Mouse (Mus musculus) stomach, postnatal 0 days (tissue): Measurements from ENCODE around the gene Rpap1. TPM values are rescaled to one million over a fixed set of nuclear protein-coding genes. Genes with fewer than 3 reads are reported as not detected.

Source experiments
- ATAC-seq: fragments of 200-750 bp; cut with Nextera tagmentation; 2 replicates; pipeline ENCODE4 v1.8.0; 2017; ENCODE audit not compliant: low FRiP score, low TSS enrichment
- DNase-seq: peaks from one replicate; pipeline ENCODE4 v3.0.0-alpha.2; 2016; ENCODE audit warnings: low spot score
- H3K27ac ChIP-seq: fragments of 300-500 bp; sonication (generic); replicated peaks from 2 replicates; pipeline ENCODE4 v1.5.1; 2014; ENCODE audit warnings: mild to moderate bottlenecking, control low read depth
- H3K27me3 ChIP-seq: fragments of 300-500 bp; sonication (generic); 2 replicates; pipeline ENCODE4 v1.6.1; 2014; ENCODE audit warnings: low read length; ENCODE audit not compliant: control insufficient read depth, insufficient read depth
- H3K36me3 ChIP-seq: fragments of 300-500 bp; sonication (generic); 2 replicates; pipeline ENCODE4 v1.6.1; 2014; ENCODE audit warnings: low read length, mixed read lengths; ENCODE audit not compliant: control insufficient read depth, insufficient read depth
- H3K4me1 ChIP-seq: fragments of 300-500 bp; sonication (generic); replicated peaks from 2 replicates; pipeline ENCODE4 v1.6.1; 2014; ENCODE audit warnings: antibody characterized with exemption; ENCODE audit not compliant: control insufficient read depth, insufficient read depth
- H3K4me2 ChIP-seq: fragments of 300-500 bp; sonication (generic); replicated peaks from 2 replicates; pipeline ENCODE4 v1.6.1; 2014; ENCODE audit warnings: low read depth, mild to moderate bottlenecking, control low read depth, moderate library complexity
- H3K4me3 ChIP-seq: fragments of 300-500 bp; sonication (generic); 2 replicates; pipeline ENCODE4 v1.5.1; 2014; ENCODE audit warnings: low read depth, low read length, control low read depth
- H3K9ac ChIP-seq: fragments of 300-500 bp; sonication (generic); 2 replicates; pipeline ENCODE4 v1.6.1; 2014; ENCODE audit warnings: mild to moderate bottlenecking, low read length, control low read depth, mixed read lengths
- H3K9me3 ChIP-seq: fragments of 300-500 bp; sonication (generic); 2 replicates; pipeline ENCODE4 v1.6.1; 2016; ENCODE audit warnings: low read length; ENCODE audit not compliant: control insufficient read depth
- CTCF ChIP-seq: IDR thresholded peaks from 2 replicates; pipeline ENCODE4 v1.5.1; 2016; ENCODE audit warnings: antibody characterized with exemption, low read depth, mild to moderate bottlenecking, moderate library complexity
- EP300 ChIP-seq: optimal IDR thresholded peaks from 2 replicates; pipeline ENCODE3; 2016; ENCODE audit warnings: antibody characterized with exemption
- WGBS: fragments of 180-500 bp; shearing (Covaris S2); extraction: QIAGEN DNeasy Blood & Tissue Kit; methylation state at CpG from one replicate; pipeline ENCODE4 v1.1.7; 2014; 5-methylcytosine and 5-hydroxymethylcytosine counted together
- polyA plus RNA-seq: library from polyadenylated mRNA; unstranded; fragments of >200 nt; fragmentation: Nextera tagmentation; extraction: Ambion mirVana; gene quantifications from 2 replicates; pipeline ENCODE4 v1.2.1, GENCODE M21; 2015

The Rpap1 gene
- polyA plus RNA-seq, 1 experiment from 2014 or later: 10.4 TPM

GRCm38 (mm10) chr2:119805536-119805935 is 18.2 kb upstream of the Rpap1 start:
- no peak for DNase-seq

GRCm38 (mm10) chr2:119804776-119805175 is 17.4 kb upstream of the Rpap1 start:
- H3K27ac ChIP-seq: no peak overlapping the region
- no peaks in the 10 kb centered on the region for H3K27me3 ChIP-seq
- no peak overlapping the region for H3K4me2 ChIP-seq
- DNase-seq (no peak), ATAC-seq (no peak)
- H3K9me3 ChIP-seq: no peaks in the 10 kb centered on the region
- H3K36me3 ChIP-seq: peaks cover 4% of the 10 kb centered on the region
- no peak for TF ChIP-seq EP300
- H3K4me3 ChIP-seq: no peak overlapping the region
- H3K4me1 ChIP-seq: peaks cover 7% of the 10 kb centered on the region
- WGBS: 59% methylated on average over 9 of the region's 9 CpGs
- H3K9ac ChIP-seq: no peak overlapping the region

More at GRCm38 (mm10) chr2:119805536-119805935, 18.2 kb upstream of the Rpap1 start:
- Histone ChIP-seq H3K4me2 (no peak overlapping the region), H3K27me3 (no peaks in the 10 kb centered on the region), H3K4me1 (peaks cover 7% of the 10 kb centered on the region), H3K4me3 (no peak overlapping the region), H3K9ac (no peak overlapping the region), H3K36me3 (peaks cover 4% of the 10 kb centered on the region), H3K9me3 (no peaks in the 10 kb centered on the region), H3K27ac (no peak overlapping the region)
- WGBS: 61% methylated on average over 7 of the region's 8 CpGs
- TF ChIP-seq EP300: no peak
- no peak for TF ChIP-seq CTCF
- ATAC-seq: no peak

GRCm38 (mm10) chr2:119804275-119804628 is 16.9 kb upstream of the Rpap1 start:
- H3K4me2 ChIP-seq: no peak overlapping the region
- 69% methylated on average over 5 of the region's 5 CpGs for WGBS
- no peaks in the 10 kb centered on the region for H3K27me3 ChIP-seq
- peaks cover 7% of the 10 kb centered on the region for H3K4me1 ChIP-seq
- no peaks in the 10 kb centered on the region for H3K9me3 ChIP-seq
- no peak for ATAC-seq
- TF ChIP-seq EP300 (no peak), CTCF (no peak)
- peaks cover 4% of the 10 kb centered on the region for H3K36me3 ChIP-seq
- DNase-seq: no peak
- no peak overlapping the region for H3K9ac ChIP-seq
- H3K27ac ChIP-seq: no peak overlapping the region
- H3K4me3 ChIP-seq: no peak overlapping the region

GRCm38 (mm10) chr2:119803618-119804274 is 16.4 kb upstream of the Rpap1 start:
- no peak for DNase-seq
- 37% methylated on average over 6 of the region's 6 CpGs for WGBS
- TF ChIP-seq CTCF (no peak), EP300 (no peak)

GRCm38 (mm10) chr2:119802767-119803617 is 15.7 kb upstream of the Rpap1 start:
- DNase-seq (peak; percentile 83), ATAC-seq (peak; percentile 69)
- peak overlapping the region; percentile 27; the same call in 1 of the 2 replicates for H3K9ac ChIP-seq
- no peak for TF ChIP-seq CTCF
- TF ChIP-seq EP300: no peak
- H3K27me3 ChIP-seq: no peaks in the 10 kb centered on the region
- H3K4me1 ChIP-seq: peaks cover 7% of the 10 kb centered on the region
- 57% methylated on average over 10 of the region's 10 CpGs for WGBS
- no peaks in the 10 kb centered on the region for H3K9me3 ChIP-seq
- H3K27ac ChIP-seq: peak overlapping the region; percentile 53
- H3K36me3 ChIP-seq: peaks cover 4% of the 10 kb centered on the region
- H3K4me2 ChIP-seq: peak overlapping the region; percentile 28
- no peak overlapping the region for H3K4me3 ChIP-seq

More at GRCm38 (mm10) chr2:119803618-119804274, 16.4 kb upstream of the Rpap1 start:
- Histone ChIP-seq H3K4me2 (no peak overlapping the region), H3K36me3 (peaks cover 4% of the 10 kb centered on the region), H3K9ac (no peak overlapping the region), H3K4me1 (peaks cover 7% of the 10 kb centered on the region), H3K27me3 (no peaks in the 10 kb centered on the region), H3K9me3 (no peaks in the 10 kb centered on the region), H3K27ac (0 out of 2 replicates have a peak overlapping the region, but pooled peaks have one; percentile 0), H3K4me3 (no peak overlapping the region)
- no peak for ATAC-seq
